Comparison of ENCODE assay signal across 33 mouse cellular contexts in the genomic region with DNA sequence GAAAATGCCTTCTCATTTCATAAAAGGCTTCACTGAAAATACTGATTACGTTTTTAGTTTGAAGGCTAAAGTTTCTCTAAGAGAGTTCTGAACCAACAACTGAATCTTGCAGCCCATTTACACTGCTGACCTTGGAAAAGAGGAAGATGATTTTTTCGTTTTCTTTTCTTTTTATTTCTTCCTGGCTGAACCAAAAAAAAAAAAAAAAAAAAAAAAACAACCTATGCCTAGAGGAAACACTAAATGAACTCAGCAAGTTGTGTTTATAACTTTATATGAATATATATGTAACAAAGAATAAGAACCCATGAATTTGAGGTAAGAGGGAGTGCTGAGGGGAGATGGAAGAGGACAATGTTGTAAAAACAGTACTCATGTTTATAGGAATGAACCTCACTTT.
"Had no signal": no experiment of that assay in that cellular context is flagged by ENCODE, and none has a peak within 500 bp of the region (broad histone marks: within the 10 kb centered on the region; RNA-seq: fewer than 3 reads in every experiment).

No protein-coding gene starts in this region.

- H3K36me3 ChIP-seq: limb, embryonic 10.5 days; limb, embryonic 13.5 days; liver, embryonic 12.5 days; liver, embryonic 13.5 days; liver, embryonic 15.5 days; lung, embryonic 15.5 days; midbrain, embryonic 12.5 days; midbrain, embryonic 15.5 days; neural tube, embryonic 12.5 days; neural tube, embryonic 13.5 days had no signal

- H3K27ac ChIP-seq: limb, embryonic 10.5 days; limb, embryonic 12.5 days; limb, embryonic 13.5 days; limb, embryonic 15.5 days; liver, embryonic 12.5 days; liver, embryonic 13.5 days; liver, embryonic 14.5 days; liver, embryonic 15.5 days; lung, embryonic 15.5 days; macrophage; midbrain, embryonic 10.5 days; midbrain, embryonic 12.5 days; midbrain, embryonic 13.5 days; midbrain, embryonic 15.5 days; neural tube, embryonic 12.5 days; neural tube, embryonic 13.5 days had no signal

- H3K4me3 ChIP-seq: limb, embryonic 10.5 days; limb, embryonic 12.5 days; limb, embryonic 13.5 days; limb, embryonic 15.5 days; liver, embryonic 12.5 days; liver, embryonic 13.5 days; liver, embryonic 15.5 days; lung, embryonic 15.5 days; megakaryocyte, embryonic 14.5 days; midbrain, embryonic 10.5 days; midbrain, embryonic 12.5 days; midbrain, embryonic 13.5 days; midbrain, embryonic 15.5 days; myocyte; neural tube, embryonic 12.5 days; neural tube, embryonic 13.5 days had no signal

- DNase-seq: left cerebral cortex, postnatal 4 days; liver; liver, embryonic 13.5 days; liver, postnatal 0 days; lung, adult 18-20 months; lung, adult 2 months; lung, embryonic 14.5 days; lung, postnatal 10 days; lung, postnatal 14 days; lung, postnatal 36 days; lung, postnatal 4 days; midbrain, embryonic 14.5 days had no signal

- H3K27me3 ChIP-seq: limb, embryonic 12.5 days; limb, embryonic 13.5 days; limb, embryonic 15.5 days; liver, embryonic 12.5 days; liver, embryonic 13.5 days; liver, embryonic 15.5 days; lung, embryonic 15.5 days; megakaryocyte, embryonic 14.5 days; midbrain, embryonic 12.5 days; midbrain, embryonic 13.5 days; midbrain, embryonic 15.5 days; neural tube, embryonic 12.5 days; neural tube, embryonic 13.5 days had no signal

- ATAC-seq: liver, embryonic 12.5 days; liver, postnatal 0 days; lung, postnatal 0 days; midbrain, embryonic 13.5 days; midbrain, embryonic 15.5 days; midbrain, embryonic 16.5 days had no signal

- H3K4me2 ChIP-seq: limb, embryonic 12.5 days; limb, embryonic 13.5 days; limb, embryonic 15.5 days; liver, embryonic 11.5 days; liver, embryonic 12.5 days; liver, embryonic 13.5 days; liver, embryonic 15.5 days; lung, embryonic 14.5 days; lung, embryonic 15.5 days; midbrain, embryonic 11.5 days; midbrain, embryonic 12.5 days; midbrain, embryonic 13.5 days; midbrain, embryonic 15.5 days; neural tube, embryonic 12.5 days; neural tube, embryonic 13.5 days had no signal

- H3K9me3 ChIP-seq: limb, embryonic 10.5 days; limb, embryonic 12.5 days; limb, embryonic 13.5 days; limb, embryonic 15.5 days; liver, embryonic 12.5 days; liver, embryonic 13.5 days; liver, embryonic 15.5 days; lung, embryonic 15.5 days; megakaryocyte, embryonic 14.5 days; midbrain, embryonic 10.5 days; midbrain, embryonic 12.5 days; midbrain, embryonic 13.5 days; midbrain, embryonic 15.5 days; neural tube, embryonic 12.5 days had no signal

- H3K9ac ChIP-seq: limb, embryonic 12.5 days; limb, embryonic 13.5 days; limb, embryonic 15.5 days; liver, embryonic 12.5 days; liver, embryonic 13.5 days; liver, embryonic 14.5 days; liver, embryonic 15.5 days; liver, postnatal 0 days; lung, embryonic 14.5 days; lung, embryonic 15.5 days; midbrain, embryonic 12.5 days; midbrain, embryonic 13.5 days; midbrain, embryonic 15.5 days; neural tube, embryonic 12.5 days; neural tube, embryonic 13.5 days had no signal

- H3K4me1 ChIP-seq: limb, embryonic 10.5 days; limb, embryonic 12.5 days; limb, embryonic 13.5 days; limb, embryonic 15.5 days; liver, embryonic 12.5 days; liver, embryonic 13.5 days; liver, embryonic 15.5 days; lung, embryonic 15.5 days; megakaryocyte, embryonic 14.5 days; midbrain, embryonic 10.5 days; midbrain, embryonic 12.5 days; midbrain, embryonic 13.5 days; midbrain, embryonic 15.5 days; neural tube, embryonic 12.5 days; neural tube, embryonic 13.5 days had no signal
